11 mouse cellular contexts compared by ENCODE assay signal in genomic region chr5:124232360-124233143, GRCm38 (mm10). TPM values are rescaled to one million over a fixed set of nuclear protein-coding genes. Genes with fewer than 3 reads are reported as not detected.
DNase-seq lines count a peak whose midpoint lies in the region; ATAC-seq and TF ChIP-seq lines count a peak whose summit lies in the region.
"Had no signal": no experiment of that assay in that cellular context is flagged by ENCODE, and none has a peak within 500 bp of the region (broad histone marks: within the 10 kb centered on the region; RNA-seq: fewer than 3 reads in every experiment).

No protein-coding gene starts in this region.

- H3K4me2 ChIP-seq in heart, embryonic 12.5 days = peak overlapping the region; percentile 1
- H3K4me2 ChIP-seq in midbrain, embryonic 14.5 days (ENCODE audit: low read length) = no peak overlapping the region
- H3K4me2 ChIP-seq in liver, embryonic 11.5 days = peak overlapping the region; percentile 15; the same call in 1 of the 2 replicates
- H3K4me2 ChIP-seq in forebrain, postnatal 0 days (ENCODE audit: low read depth) = no peak overlapping the region

- peak overlapping the region; percentile 95 for H3K27ac ChIP-seq in heart, embryonic 12.5 days (ENCODE audit: poor library complexity, severe bottlenecking)
- peak overlapping the region; percentile 1; the same call in 1 of the 2 replicates for H3K27ac ChIP-seq in midbrain, embryonic 10.5 days (replicated peaks)
- no peak overlapping the region for H3K27ac ChIP-seq in midbrain, embryonic 14.5 days (replicated peaks; ENCODE audit: low read depth, low read length)
- H3K27ac ChIP-seq in liver, embryonic 11.5 days (ENCODE audit: low read depth, low read length) = peak overlapping the region; percentile 72
- no peak overlapping the region for H3K27ac ChIP-seq in forebrain, postnatal 0 days (ENCODE audit: low read depth, low read length)

- peak overlapping the region; percentile 23; the same call in 1 of the 2 replicates for H3K9ac ChIP-seq in heart, embryonic 12.5 days
- no peak overlapping the region for H3K9ac ChIP-seq in midbrain, embryonic 14.5 days (replicated peaks; ENCODE audit: low read length)
- H3K9ac ChIP-seq in liver, embryonic 11.5 days (ENCODE audit: low read depth, low read length) = no peak overlapping the region
- H3K9ac ChIP-seq in forebrain, postnatal 0 days = no peak overlapping the region

- TF ChIP-seq CTCF in forebrain, postnatal 0 days (IDR thresholded peaks at IDR 0.05; ENCODE audit: low read depth) = no peak

- no peaks in the 10 kb centered on the region for H3K36me3 ChIP-seq in heart, embryonic 12.5 days
- no peaks in the 10 kb centered on the region for H3K36me3 ChIP-seq in midbrain, embryonic 10.5 days
- H3K36me3 ChIP-seq in midbrain, embryonic 14.5 days (ENCODE audit: control insufficient read depth, insufficient read depth, low read length) = no peaks in the 10 kb centered on the region
- no peaks in the 10 kb centered on the region for H3K36me3 ChIP-seq in liver, embryonic 11.5 days (ENCODE audit: control insufficient read depth, insufficient read depth, low read length)
- H3K36me3 ChIP-seq in forebrain, postnatal 0 days (ENCODE audit: insufficient read depth) = no peaks in the 10 kb centered on the region

- peaks cover 66% of the 10 kb centered on the region for H3K4me1 ChIP-seq in heart, embryonic 12.5 days (replicated peaks)
- H3K4me1 ChIP-seq in midbrain, embryonic 10.5 days = peaks cover 22% of the 10 kb centered on the region
- H3K4me1 ChIP-seq in midbrain, embryonic 14.5 days (ENCODE audit: control insufficient read depth, insufficient read depth, low read length) = no peaks in the 10 kb centered on the region
- peaks cover 39% of the 10 kb centered on the region for H3K4me1 ChIP-seq in liver, embryonic 11.5 days (replicated peaks; ENCODE audit: control insufficient read depth, insufficient read depth, low read length)
- 0 out of 2 replicates have a peak, but pooled peaks cover 4% of the 10 kb centered on the region for H3K4me1 ChIP-seq in forebrain, postnatal 0 days (ENCODE audit: insufficient read depth)

- 62% methylated on average over 18 of the region's 18 CpGs for WGBS in heart, embryonic 12.5 days
- WGBS in midbrain, embryonic 10.5 days = 74% methylated on average over 18 of the region's 18 CpGs
- 74% methylated on average over 18 of the region's 18 CpGs for WGBS in midbrain, embryonic 14.5 days
- WGBS in liver, embryonic 11.5 days = 69% methylated on average over 18 of the region's 18 CpGs
- WGBS in forebrain, postnatal 0 days = 70% methylated on average over 18 of the region's 18 CpGs

- DNase-seq in heart, adult 8-10 months (ENCODE audit: low spot score) = no peak
- DNase-seq in midbrain, embryonic 10.5 days (ENCODE audit: low spot score) = peak; percentile 32
- DNase-seq in midbrain, embryonic 14.5 days = no peak
- DNase-seq in liver, embryonic 11.5 days (ENCODE audit: low spot score) = no peak
- peak; percentile 87 to 94 for DNase-seq in thymus, postnatal 10 days (ENCODE audit: low spot score in 2 of 2)
- no peak for DNase-seq in right cerebral cortex, adult 2 months (ENCODE audit: low spot score in 2 of 2)
- no peak for DNase-seq in forebrain, postnatal 0 days
- DNase-seq: cerebellum, adult 2 months; kidney, adult 11 months had no signal

- no peak overlapping the region for H3K4me3 ChIP-seq in heart, embryonic 12.5 days
- H3K4me3 ChIP-seq in midbrain, embryonic 10.5 days = no peak overlapping the region
- no peak overlapping the region for H3K4me3 ChIP-seq in midbrain, embryonic 14.5 days (replicated peaks; ENCODE audit: low read depth, low read length)
- no peak overlapping the region for H3K4me3 ChIP-seq in liver, embryonic 11.5 days (ENCODE audit: low read depth, low read length)
- no peak overlapping the region for H3K4me3 ChIP-seq in forebrain, postnatal 0 days (ENCODE audit: low read depth, low read length)

- no peaks in the 10 kb centered on the region for H3K27me3 ChIP-seq in heart, embryonic 12.5 days (replicated peaks)
- H3K27me3 ChIP-seq in midbrain, embryonic 10.5 days (ENCODE audit: low read depth, poor library complexity, severe bottlenecking) = no peaks in the 10 kb centered on the region
- H3K27me3 ChIP-seq in midbrain, embryonic 14.5 days (ENCODE audit: control insufficient read depth, insufficient read depth, low read length) = no peaks in the 10 kb centered on the region
- H3K27me3 ChIP-seq in liver, embryonic 11.5 days (replicated peaks; ENCODE audit: control insufficient read depth, insufficient read depth, low read length) = no peaks in the 10 kb centered on the region
- H3K27me3 ChIP-seq in forebrain, postnatal 0 days (ENCODE audit: insufficient read depth, low read length) = no peaks in the 10 kb centered on the region
- H3K27me3 ChIP-seq: CH12.LX had no signal

- ATAC-seq in heart, embryonic 12.5 days (ENCODE audit: insufficient number of reproducible peaks, low FRiP score) = 0 out of 2 replicates have a peak, but pooled peaks have one; percentile 5
- no peak for ATAC-seq in midbrain, embryonic 14.5 days (ENCODE audit: low FRiP score, low TSS enrichment)
- peak; percentile 32; the same call in 1 of the 2 replicates for ATAC-seq in liver, embryonic 11.5 days (replicated peaks; ENCODE audit: low FRiP score)
- no peak for ATAC-seq in forebrain, postnatal 0 days

- no peaks in the 10 kb centered on the region for H3K9me3 ChIP-seq in heart, embryonic 12.5 days (replicated peaks)
- H3K9me3 ChIP-seq in midbrain, embryonic 10.5 days (replicated peaks) = no peaks in the 10 kb centered on the region
- no peaks in the 10 kb centered on the region for H3K9me3 ChIP-seq in midbrain, embryonic 14.5 days (ENCODE audit: control insufficient read depth, low read length)
- no peaks in the 10 kb centered on the region for H3K9me3 ChIP-seq in liver, embryonic 11.5 days (ENCODE audit: control insufficient read depth, low read length)
- no peaks in the 10 kb centered on the region for H3K9me3 ChIP-seq in forebrain, postnatal 0 days (ENCODE audit: low read length)

RNA-seq across cellular contexts. Expression of gene Pitpnm2, which starts 17.0 kb away (rescaled TPM):
- 7.5 and 7.8 TPM in 2 replicates for polyA plus RNA-seq in heart, embryonic 12.5 days (2016; fragmentation: Nextera tagmentation; extraction: Ambion mirVana)
- total RNA-seq in heart, adult 8-10 months (2022) = 10 to 100 TPM; 39.8 to 52.2 (median 44.5) TPM
- polyA plus RNA-seq in midbrain, embryonic 10.5 days (2016; fragmentation: Nextera tagmentation; extraction: Ambion mirVana) = 2.9 and 4.0 TPM in 2 replicates
- 10.7 and 11.6 TPM in 2 replicates for polyA plus RNA-seq in midbrain, embryonic 14.5 days (2014; fragmentation: Nextera tagmentation; extraction: Ambion mirVana)
- 5.1 and 5.9 TPM in 2 replicates for polyA plus RNA-seq in liver, embryonic 11.5 days (2014; fragmentation: Nextera tagmentation; extraction: Ambion mirVana)
- total RNA-seq in forebrain, postnatal 0 days (2014; rRNA removed) = 33.8 and 38.4 TPM in 2 replicates
- 9.2 and 10.1 TPM in 2 replicates for polyA plus RNA-seq in forebrain, postnatal 0 days (2015; fragmentation: Nextera tagmentation; extraction: Ambion mirVana)

Comparison
In these comparisons a context has a peak if more than half of its experiments do, and no peak if none do; other contexts are left out.
1. H3K27ac ChIP-seq: peak in heart, embryonic 12.5 days (single experiment), midbrain, embryonic 10.5 days (single experiment) and liver, embryonic 11.5 days (single experiment); none in midbrain, embryonic 14.5 days (single experiment) and forebrain, postnatal 0 days (single experiment).
2. DNase-seq: peak in midbrain, embryonic 10.5 days (single experiment) and thymus, postnatal 10 days (2 of 2); none in heart, adult 8-10 months (single experiment), midbrain, embryonic 14.5 days (single experiment), liver, embryonic 11.5 days (single experiment), right cerebral cortex, adult 2 months (0 of 2) and forebrain, postnatal 0 days (single experiment).
3. ATAC-seq: peak in heart, embryonic 12.5 days (single experiment) and liver, embryonic 11.5 days (single experiment); none in midbrain, embryonic 14.5 days (single experiment) and forebrain, postnatal 0 days (single experiment).
4. H3K4me2 ChIP-seq: peak in heart, embryonic 12.5 days (single experiment) and liver, embryonic 11.5 days (single experiment); none in midbrain, embryonic 14.5 days (single experiment) and forebrain, postnatal 0 days (single experiment).